Mouse (Mus musculus) liver, adult 2 months (tissue): ENCODE results near the gene Txnrd2. TPM values are rescaled to one million over a fixed set of nuclear protein-coding genes. Genes with fewer than 3 reads are reported as not detected.

Experiments used
- DNase-seq: peaks from one replicate; pipeline ENCODE4 v3.0.0-alpha.2; 2011; ENCODE audit warnings: low read depth, low spot score; ENCODE audit errors: extremely low read depth
- H3K27ac ChIP-seq: fragments of 200-500 bp; replicated peaks from 2 replicates; pipeline ENCODE4 v1.5.1; 2012; ENCODE audit warnings: low read depth, mild to moderate bottlenecking, control low read depth, inconsistent platforms, low read length; ENCODE audit not compliant: insufficient read depth
- H3K27me3 ChIP-seq: fragments of 200-500 bp; 2 replicates; pipeline ENCODE4 v1.6.1; 2012; ENCODE audit warnings: mild to moderate bottlenecking, moderate library complexity, low read length, inconsistent platforms; ENCODE audit not compliant: control insufficient read depth, insufficient read depth
- H3K36me3 ChIP-seq: fragments of 200-500 bp; 2 replicates; pipeline ENCODE4 v1.6.1; 2012; ENCODE audit warnings: low read length, inconsistent platforms; ENCODE audit not compliant: control insufficient read depth, insufficient read depth
- H3K4me1 ChIP-seq: fragments of 200-500 bp; 2 replicates; pipeline ENCODE4 v1.6.1; 2011; ENCODE audit warnings: low read length; ENCODE audit not compliant: control insufficient read depth, insufficient read depth
- H3K4me3 ChIP-seq: fragments of 200-500 bp; 2 replicates; pipeline ENCODE4 v1.5.1; 2011; ENCODE audit warnings: low read depth, mild to moderate bottlenecking, control low read depth, low read length, moderate library complexity; ENCODE audit not compliant: insufficient read depth
- H3K79me2 ChIP-seq: fragments of 200-500 bp; 2 replicates; pipeline ENCODE4 v1.6.1; 2012; ENCODE audit warnings: inconsistent platforms, mild to moderate bottlenecking, low read length, moderate library complexity; ENCODE audit not compliant: control insufficient read depth, insufficient read depth
- H3K9ac ChIP-seq: fragments of 200-500 bp; 2 replicates; pipeline ENCODE4 v1.6.1; 2012; ENCODE audit warnings: low read depth, mild to moderate bottlenecking, control low read depth, inconsistent platforms, low read length
- CTCF ChIP-seq: fragments of 200-500 bp; IDR thresholded peaks from 2 replicates; pipeline ENCODE4 v1.5.1; 2011; ENCODE audit warnings: low read depth, low read length, control low read depth
- POLR2A ChIP-seq: fragments of 200-500 bp; IDR thresholded peaks from 2 replicates; pipeline ENCODE4 v1.6.1; 2011; ENCODE audit warnings: low read length, control low read depth; ENCODE audit not compliant: insufficient read depth; ENCODE audit errors: extremely low read depth
- WGBS: fragments of 180-500 bp; shearing (Covaris S2); methylation state at CpG from one replicate; pipeline ENCODE4 v1.1.7; 2018; 5-methylcytosine and 5-hydroxymethylcytosine counted together
- polyA plus RNA-seq: library from polyadenylated mRNA; depleted of rRNA; stranded (reverse); fragments of >200 nt; gene quantifications from 2 replicates; pipeline ENCODE4 v1.2.3, GENCODE M21; 2012
- total RNA-seq: library from RNA; depleted of rRNA; stranded (reverse); fragments of >200 nt; gene quantifications from 2 replicates; pipeline ENCODE4 v1.2.3, GENCODE M21; 2014

Txnrd2 gene
- total and polyA plus RNA-seq, 2 experiments, result 23.9 to 46.6 TPM

DNA sequence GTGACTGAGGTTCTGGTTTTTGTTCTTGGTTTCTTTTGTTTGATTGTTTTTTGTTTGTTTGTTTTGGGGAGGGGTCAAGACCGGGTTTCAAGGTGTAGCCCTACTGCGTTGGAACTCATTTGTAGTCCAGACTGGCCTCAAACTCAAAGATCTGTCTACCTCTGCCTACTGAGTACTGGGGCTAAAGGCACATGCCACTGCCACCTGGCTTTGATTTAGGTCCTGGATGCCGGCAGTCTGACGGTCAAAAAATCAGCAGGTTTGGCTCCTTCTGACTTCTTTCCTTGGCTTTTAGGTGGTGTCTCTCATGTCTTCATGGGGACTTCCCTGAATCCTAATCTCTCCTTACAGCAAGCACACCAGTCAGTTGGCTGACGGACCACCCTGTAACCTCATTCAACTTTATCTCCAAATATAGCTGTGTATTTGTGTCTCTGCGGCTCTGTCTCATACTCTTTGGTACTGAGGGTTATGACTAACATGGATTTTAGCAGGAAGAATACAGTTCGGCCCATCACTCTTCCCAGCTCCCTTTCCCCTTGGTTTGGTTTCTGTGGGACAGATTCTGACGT lies 4.5 kb downstream of the Txnrd2 start:
- H3K9ac ChIP-seq, result no peak overlapping the region
- TF ChIP-seq CTCF, result no peak
- TF ChIP-seq POLR2A, result no peak
- no peak overlapping the region for H3K4me3 ChIP-seq
- DNase-seq, result peak; percentile 52
- 61% methylated on average over 8 of the region's 8 CpGs for WGBS
- H3K27ac ChIP-seq, result peak overlapping the region; percentile 4
- no peaks in the 10 kb centered on the region for H3K27me3 ChIP-seq
- peaks cover 7% of the 10 kb centered on the region; the same call in 1 of the 2 replicates for H3K79me2 ChIP-seq
- H3K4me1 ChIP-seq, result peaks cover 26% of the 10 kb centered on the region
- H3K36me3 ChIP-seq, result no peaks in the 10 kb centered on the region

DNA sequence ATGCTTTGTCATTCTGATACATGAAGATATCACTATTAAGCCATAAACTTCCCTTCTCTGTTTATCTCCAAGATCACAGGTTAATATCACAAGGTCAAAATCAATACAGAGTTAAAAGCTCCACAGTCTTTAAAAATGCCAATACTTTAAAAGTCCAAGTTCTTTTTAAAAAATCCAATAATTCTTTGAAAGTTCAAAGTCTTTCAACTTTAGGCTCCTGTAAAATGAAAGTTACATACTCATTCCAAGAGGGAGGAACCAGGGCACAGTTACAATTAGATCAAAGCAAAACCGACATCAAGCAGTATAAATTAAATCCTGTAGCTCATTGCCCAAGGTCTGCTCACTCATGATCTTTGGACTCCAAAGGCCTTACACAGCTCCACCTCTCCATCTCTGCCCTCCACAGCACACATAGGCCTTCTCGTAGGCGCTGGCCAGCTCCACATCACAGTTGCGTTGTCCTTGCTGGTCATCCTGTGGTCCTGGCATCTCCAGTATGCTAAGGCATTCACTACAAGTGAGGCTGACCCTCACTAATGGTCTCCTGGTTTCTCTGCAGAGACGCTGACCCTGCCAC lies 7.2 kb downstream of the Txnrd2 start:
- DNase-seq, result peak; percentile 99
- H3K4me1 ChIP-seq, result peaks cover 19% of the 10 kb centered on the region
- no peaks in the 10 kb centered on the region for H3K27me3 ChIP-seq
- H3K79me2 ChIP-seq, result no peaks in the 10 kb centered on the region; the same call in 1 of the 2 replicates
- TF ChIP-seq POLR2A (0 out of 2 replicates have a peak, but pooled peaks have one; percentile 22), CTCF (no peak)
- peak overlapping the region; percentile 78 for H3K27ac ChIP-seq
- H3K9ac ChIP-seq, result peak overlapping the region; percentile 6
- WGBS, result 33% methylated on average over 5 of the region's 5 CpGs
- H3K36me3 ChIP-seq, result peaks cover 5% of the 10 kb centered on the region; the same call in 1 of the 2 replicates
- no peak overlapping the region for H3K4me3 ChIP-seq

DNA sequence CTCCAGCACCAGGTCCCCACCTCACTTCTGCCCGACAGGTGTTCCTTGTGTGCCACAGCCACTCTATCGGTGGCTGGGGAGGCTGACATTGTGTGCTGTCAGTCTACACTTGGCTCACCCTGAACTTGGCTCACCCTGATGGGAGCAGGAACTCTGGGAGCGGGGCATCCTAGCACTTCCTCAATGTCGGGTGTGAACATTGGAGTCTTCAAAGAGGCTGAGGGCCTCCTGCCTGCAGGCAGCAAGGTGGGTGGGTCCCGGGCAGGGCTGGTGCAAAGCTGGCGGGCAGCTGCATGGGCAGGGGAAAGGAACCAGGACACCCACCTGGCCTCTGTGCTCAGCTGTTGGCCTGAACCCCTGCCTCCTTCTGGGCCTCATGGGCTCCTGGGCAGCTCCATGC lies 9.9 kb downstream of the Txnrd2 start:
- DNase-seq, result no peak
- Histone ChIP-seq H3K4me1 (peaks cover 4% of the 10 kb centered on the region), H3K36me3 (peaks cover 8% of the 10 kb centered on the region; the same call in 1 of the 2 replicates), H3K9ac (no peak overlapping the region), H3K27me3 (no peaks in the 10 kb centered on the region), H3K79me2 (no peaks in the 10 kb centered on the region; the same call in 1 of the 2 replicates), H3K4me3 (no peak overlapping the region), H3K27ac (no peak overlapping the region)
- TF ChIP-seq CTCF, result no peak
- no peak for TF ChIP-seq POLR2A
- WGBS, result 93% methylated on average over 6 of the region's 6 CpGs

DNA sequence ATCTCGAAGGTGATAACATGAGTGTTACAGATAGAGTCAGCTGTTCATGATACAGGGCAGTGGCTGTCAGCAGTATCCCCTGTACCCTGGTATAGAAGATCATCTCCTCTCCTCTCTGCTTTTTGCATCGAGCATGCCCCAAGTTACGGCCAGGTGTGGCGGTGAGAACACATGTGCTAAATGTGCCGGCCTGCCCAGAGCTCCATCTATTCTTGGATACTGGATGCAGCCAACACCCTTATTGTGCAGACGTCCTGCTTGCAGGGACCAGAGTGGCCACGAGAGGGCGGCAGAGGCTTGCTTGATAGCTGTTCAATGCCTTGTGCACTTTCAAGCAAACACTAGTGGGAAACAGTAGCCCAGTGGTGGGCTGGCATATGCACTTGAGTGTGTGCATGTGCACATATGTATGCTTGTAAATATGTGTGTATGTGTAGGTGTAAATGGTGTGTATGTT lies 17.2 kb downstream of the Txnrd2 start:
- H3K27ac ChIP-seq, result no peak overlapping the region
- 22% methylated on average over 8 of the region's 8 CpGs for WGBS
- DNase-seq, result peak; percentile 57

DNA sequence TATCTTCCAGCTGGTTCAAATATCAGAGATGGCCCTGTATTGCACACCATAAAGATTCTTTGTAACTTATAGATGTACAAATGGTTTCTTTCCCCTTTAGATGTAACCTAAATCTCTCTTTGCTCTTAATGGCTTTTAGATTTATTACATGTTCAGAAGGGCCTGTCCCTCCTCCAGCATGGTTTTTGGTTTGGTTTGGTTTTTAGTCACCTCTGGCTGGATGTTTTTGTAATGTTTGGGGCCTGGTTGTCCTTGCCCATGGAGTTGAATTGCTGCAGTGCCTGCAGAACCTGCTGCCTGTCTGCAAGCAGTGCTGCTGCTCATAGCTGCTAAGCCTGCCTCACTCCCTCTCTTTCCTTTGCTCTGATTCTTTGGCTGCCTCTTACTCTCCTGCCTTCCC lies 21.1 kb downstream of the Txnrd2 start:
- no peak for DNase-seq

More for the DNA sequence above, 17.2 kb downstream of the Txnrd2 start:
- H3K36me3 ChIP-seq, result peaks cover 12% of the 10 kb centered on the region
- no peaks in the 10 kb centered on the region for H3K79me2 ChIP-seq
- no peaks in the 10 kb centered on the region for H3K27me3 ChIP-seq
- no peaks in the 10 kb centered on the region for H3K4me1 ChIP-seq
- H3K4me3 ChIP-seq, result no peak overlapping the region
- TF ChIP-seq CTCF, result peak; percentile 100
- TF ChIP-seq POLR2A, result no peak
- no peak overlapping the region for H3K9ac ChIP-seq

DNA sequence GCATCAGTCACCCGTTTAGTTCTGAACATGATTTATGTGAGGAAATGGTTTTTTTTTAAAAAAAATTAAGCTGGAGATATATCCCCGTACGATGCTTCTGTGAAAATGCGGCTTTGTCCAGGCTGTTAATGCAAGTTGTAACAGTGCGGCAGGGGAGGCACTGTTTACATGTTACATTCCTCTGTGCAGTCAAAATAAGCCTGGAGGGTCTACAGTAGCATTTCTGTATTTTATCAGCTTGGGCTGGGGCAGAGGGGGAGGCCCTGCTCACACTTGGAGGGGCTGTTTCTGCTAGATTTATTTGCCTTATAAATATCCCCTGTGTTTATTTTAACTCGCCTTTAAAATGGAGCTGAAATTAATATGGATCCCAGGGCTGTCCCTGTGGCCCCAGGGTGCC lies 21.9 kb downstream of the Txnrd2 start:
- H3K27me3 ChIP-seq, result no peaks in the 10 kb centered on the region
- no peak for DNase-seq
- H3K36me3 ChIP-seq, result peaks cover 9% of the 10 kb centered on the region
- H3K4me1 ChIP-seq, result no peaks in the 10 kb centered on the region
- TF ChIP-seq CTCF (no peak), POLR2A (no peak)
- no peak overlapping the region for H3K27ac ChIP-seq
- WGBS, result 93% methylated on average over 6 of the region's 6 CpGs
- no peak overlapping the region for H3K4me3 ChIP-seq
- no peak overlapping the region for H3K9ac ChIP-seq
- no peaks in the 10 kb centered on the region for H3K79me2 ChIP-seq

More for the DNA sequence above, 21.1 kb downstream of the Txnrd2 start:
- H3K4me3 ChIP-seq, result no peak overlapping the region
- H3K27ac ChIP-seq, result no peak overlapping the region
- no peaks in the 10 kb centered on the region for H3K79me2 ChIP-seq
- no peak overlapping the region for H3K9ac ChIP-seq
- TF ChIP-seq CTCF (no peak), POLR2A (no peak)
- peaks cover 9% of the 10 kb centered on the region for H3K36me3 ChIP-seq
- no peaks in the 10 kb centered on the region for H3K4me1 ChIP-seq
- H3K27me3 ChIP-seq, result no peaks in the 10 kb centered on the region
